Mouse (Mus musculus): ENCODE data around the gene Sgms2. TPM values are rescaled to one million over a fixed set of nuclear protein-coding genes. Genes with fewer than 3 reads are reported as not detected.

Gene Sgms2
- total and polyA plus RNA-seq, 3 experiments: not detected

Other genes starting within 250 kb of the Sgms2 start
- gene Hadh, start 219.3 kb downstream of the Sgms2 start, total RNA-seq (2012; rRNA removed): 39.1 and 42.3 TPM in 2 replicates
- 10 to 100 TPM in 1 of 2 experiments, not detected in 1; 66.9 TPM for gene Hadh, start 219.3 kb downstream of the Sgms2 start, polyA plus RNA-seq (2012; ENCODE audit: insufficient read depth in 1 of 2, insufficient read length in 2 of 2, low read depth in 1 of 2, low replicate concordance in 2 of 2, missing spikeins in 1 of 2)
- 3.5 and 4.5 TPM in 2 replicates for gene Cyp2u1, start 188.2 kb downstream of the Sgms2 start, total RNA-seq (2012; rRNA removed)
- gene Cyp2u1, start 188.2 kb downstream of the Sgms2 start, polyA plus RNA-seq (2012; ENCODE audit: insufficient read depth in 1 of 2, insufficient read length in 2 of 2, low read depth in 1 of 2, low replicate concordance in 2 of 2, missing spikeins in 1 of 2): 1 to 10 TPM in 1 of 2 experiments, not detected in 1; 3.6 TPM
- 27.7 and 30.3 TPM in 2 replicates for gene Papss1, start 73.4 kb upstream of the Sgms2 start, total RNA-seq (2012; rRNA removed)
- gene Papss1, start 73.4 kb upstream of the Sgms2 start, polyA plus RNA-seq (2012; ENCODE audit: insufficient read depth in 1 of 2, insufficient read length in 2 of 2, low read depth in 1 of 2, low replicate concordance in 2 of 2, missing spikeins in 1 of 2): 10 to 100 TPM in 1 of 2 experiments, not detected in 1; 36.2 TPM